Mouse (Mus musculus) forebrain, embryonic 11.5 days (tissue): ENCODE data around the gene 6030408B16Rik. TPM values are rescaled to one million over a fixed set of nuclear protein-coding genes. Genes with fewer than 3 reads are reported as not detected.
A peak's percentile ranks its signal among the peaks of the same experiment; 100 is the strongest.

Experiments used
- ATAC-seq: fragments of 200-750 bp; cut with Nextera tagmentation; replicated peaks from 2 replicates; pipeline ENCODE4 v1.8.0; 2017; ENCODE audit warnings: moderate TSS enrichment; ENCODE audit not compliant: low FRiP score
- DNase-seq: peaks from one replicate; pipeline ENCODE4 v3.0.0-alpha.2; 2017; ENCODE audit warnings: low spot score
- H3K27ac ChIP-seq: fragments of 300-500 bp; sonication (generic); 2 replicates; pipeline ENCODE4 v1.5.1; 2014; ENCODE audit warnings: low read depth, low read length
- H3K27me3 ChIP-seq: fragments of 300-500 bp; sonication (generic); 2 replicates; pipeline ENCODE4 v1.6.1; 2014; ENCODE audit warnings: mild to moderate bottlenecking, low read length, mixed read lengths; ENCODE audit not compliant: control insufficient read depth, insufficient read depth
- H3K36me3 ChIP-seq: fragments of 300-500 bp; sonication (generic); 2 replicates; pipeline ENCODE4 v1.6.1; 2014; ENCODE audit warnings: mild to moderate bottlenecking, low read length, moderate library complexity, mixed read lengths; ENCODE audit not compliant: control insufficient read depth, insufficient read depth
- H3K4me1 ChIP-seq: fragments of 300-500 bp; sonication (generic); replicated peaks from 2 replicates; pipeline ENCODE4 v1.6.1; 2014; ENCODE audit warnings: low read length, mixed read lengths; ENCODE audit not compliant: control insufficient read depth, insufficient read depth
- H3K4me2 ChIP-seq: fragments of 300-500 bp; sonication (generic); 2 replicates; pipeline ENCODE4 v1.6.1; 2014; ENCODE audit warnings: low read depth, mild to moderate bottlenecking, low read length, moderate library complexity, mixed read lengths; ENCODE audit not compliant: severe bottlenecking
- H3K4me3 ChIP-seq: fragments of 300-500 bp; sonication (generic); 2 replicates; pipeline ENCODE4 v1.5.1; 2014; ENCODE audit warnings: low read depth, low read length
- H3K9ac ChIP-seq: fragments of 300-500 bp; sonication (generic); 2 replicates; pipeline ENCODE4 v1.6.1; 2014; ENCODE audit warnings: low read length
- H3K9me3 ChIP-seq: fragments of 300-500 bp; sonication (generic); 2 replicates; pipeline ENCODE4 v1.6.1; 2016; ENCODE audit warnings: low read length, mixed read lengths; ENCODE audit not compliant: control insufficient read depth
- WGBS: fragments of 180-500 bp; shearing (Covaris S2); extraction: QIAGEN DNeasy Blood & Tissue Kit; methylation state at CpG from one replicate; pipeline ENCODE4 v1.1.7; 2014; 5-methylcytosine and 5-hydroxymethylcytosine counted together
- polyA plus RNA-seq: library from polyadenylated mRNA; unstranded; fragments of >200 nt; fragmentation: Nextera tagmentation; extraction: Ambion mirVana; gene quantifications from 2 replicates; pipeline ENCODE4 v1.2.1, GENCODE M21; 2014

The 6030408B16Rik gene
- polyA plus RNA-seq, 1 experiment from 2014 or later, result 0.21 TPM

DNA sequence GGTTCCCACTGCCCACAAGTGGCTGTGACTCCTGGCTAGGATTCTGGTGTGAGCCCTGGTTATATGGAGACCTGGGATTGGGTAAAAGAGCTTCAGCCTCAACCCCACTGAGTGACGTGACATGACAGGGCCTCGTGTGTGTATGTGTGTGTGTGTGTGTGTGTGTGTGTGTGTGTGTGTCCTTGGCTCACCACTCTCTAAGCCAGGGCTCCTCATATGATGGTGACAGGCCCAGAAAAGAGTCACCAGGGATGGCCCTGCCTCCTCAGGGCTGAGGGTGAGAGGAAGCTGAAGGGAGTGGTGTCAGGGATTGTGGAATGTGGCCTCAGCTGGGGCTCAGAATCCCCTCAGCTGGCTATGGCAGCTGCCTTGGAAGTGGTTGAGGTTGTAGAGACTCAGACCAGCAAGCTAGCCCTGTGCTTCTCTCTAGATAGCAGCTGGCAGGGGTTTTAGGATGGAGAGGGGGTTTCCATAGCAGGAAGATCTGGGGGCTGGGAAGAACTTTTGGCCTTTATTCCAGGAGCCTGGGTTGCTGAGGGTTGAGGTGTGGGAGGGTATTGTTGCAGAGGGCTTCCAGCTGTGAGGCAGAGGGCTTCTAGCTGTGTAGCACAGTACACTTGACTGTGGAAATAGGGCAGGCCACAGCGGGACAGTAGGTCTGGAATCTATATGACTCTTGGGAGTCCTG, 36.0 kb downstream of the 6030408B16Rik start:
- no peak for DNase-seq
- no peaks in the 10 kb centered on the region for H3K27me3 ChIP-seq
- no peak overlapping the region for H3K4me2 ChIP-seq
- no peaks in the 10 kb centered on the region for H3K9me3 ChIP-seq
- no peak overlapping the region for H3K9ac ChIP-seq
- WGBS, result 44% methylated on average over 3 of the region's 3 CpGs
- no peak overlapping the region for H3K4me3 ChIP-seq
- H3K36me3 ChIP-seq, result no peaks in the 10 kb centered on the region
- H3K4me1 ChIP-seq, result no peaks in the 10 kb centered on the region
- H3K27ac ChIP-seq, result no peak overlapping the region
- ATAC-seq, result no peak

DNA sequence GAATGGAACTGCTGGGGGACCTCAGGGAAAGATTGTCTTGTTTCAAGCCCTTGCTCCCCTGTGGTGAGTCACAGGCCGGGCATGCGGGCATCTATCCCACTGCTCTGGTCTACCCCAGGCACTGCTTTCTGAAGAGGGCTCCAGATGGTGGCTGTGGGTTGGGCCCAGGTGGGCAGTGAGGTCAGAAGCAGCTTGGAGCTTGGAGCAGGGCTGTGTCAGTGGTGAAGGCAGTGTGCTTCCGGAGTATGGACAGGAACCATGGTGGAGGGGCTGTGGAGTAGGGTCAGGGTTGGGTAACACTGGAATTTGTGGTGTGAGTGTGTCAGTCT, 36.5 kb downstream of the 6030408B16Rik start:
- no peaks in the 10 kb centered on the region for H3K4me1 ChIP-seq
- WGBS, result 66% methylated on average over 3 of the region's 3 CpGs
- no peak overlapping the region for H3K4me3 ChIP-seq
- H3K27me3 ChIP-seq, result no peaks in the 10 kb centered on the region
- DNase-seq, result no peak
- H3K27ac ChIP-seq, result no peak overlapping the region
- H3K9ac ChIP-seq, result no peak overlapping the region
- no peak overlapping the region for H3K4me2 ChIP-seq
- ATAC-seq, result no peak
- H3K9me3 ChIP-seq, result no peaks in the 10 kb centered on the region
- H3K36me3 ChIP-seq, result no peaks in the 10 kb centered on the region

DNA sequence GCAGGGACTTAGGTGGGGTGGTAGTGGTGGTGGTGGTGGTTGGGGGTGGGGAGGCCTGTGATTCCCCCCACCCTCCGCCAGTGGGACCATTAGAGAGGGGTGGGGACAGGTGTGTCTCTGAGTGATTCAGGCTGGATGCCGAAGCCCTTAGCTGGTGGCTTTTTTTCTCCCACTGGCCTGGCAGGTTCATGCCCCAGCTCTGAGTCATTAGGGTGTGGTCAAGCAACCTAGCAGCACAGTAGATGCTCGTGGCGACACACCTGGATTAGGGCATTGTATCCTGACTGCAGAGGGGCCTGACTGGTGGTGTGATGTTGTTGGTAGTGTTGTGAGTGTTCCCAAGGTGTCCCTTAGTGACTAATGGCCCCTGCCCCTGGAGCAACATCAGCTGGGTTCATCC, 38.1 kb downstream of the 6030408B16Rik start:
- no peaks in the 10 kb centered on the region for H3K9me3 ChIP-seq
- ATAC-seq (no peak), DNase-seq (no peak)
- H3K27me3 ChIP-seq, result no peaks in the 10 kb centered on the region
- no peak overlapping the region for H3K27ac ChIP-seq
- H3K4me1 ChIP-seq, result no peaks in the 10 kb centered on the region
- H3K4me2 ChIP-seq, result no peak overlapping the region
- H3K36me3 ChIP-seq, result no peaks in the 10 kb centered on the region
- H3K9ac ChIP-seq, result no peak overlapping the region
- 81% methylated on average over 4 of the region's 4 CpGs for WGBS
- H3K4me3 ChIP-seq, result no peak overlapping the region

DNA sequence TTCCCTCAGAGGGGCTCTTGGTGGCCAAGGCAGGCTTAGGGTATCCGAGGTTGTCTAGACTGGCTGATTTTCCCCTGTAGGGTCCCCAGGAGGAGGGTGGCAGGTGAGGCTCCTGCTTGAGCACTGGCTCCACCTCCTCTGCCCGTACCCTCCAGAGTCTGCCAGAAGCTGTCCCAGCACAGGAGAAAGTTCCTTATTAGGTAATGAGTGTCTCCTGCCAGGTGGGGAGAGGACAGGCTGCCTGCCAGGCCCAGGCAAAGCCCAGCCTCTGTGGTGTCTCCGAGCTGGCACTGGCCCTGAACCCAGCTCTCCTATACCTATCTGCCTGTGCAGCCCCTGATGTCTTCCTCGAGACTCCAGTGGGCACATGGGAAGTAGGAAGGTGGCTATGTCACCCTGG, 39.4 kb downstream of the 6030408B16Rik start:
- Histone ChIP-seq H3K9me3 (no peaks in the 10 kb centered on the region), H3K9ac (no peak overlapping the region), H3K27me3 (no peaks in the 10 kb centered on the region), H3K27ac (no peak overlapping the region), H3K4me3 (no peak overlapping the region), H3K36me3 (no peaks in the 10 kb centered on the region), H3K4me1 (no peaks in the 10 kb centered on the region), H3K4me2 (no peak overlapping the region)
- ATAC-seq (no peak), DNase-seq (no peak)
- WGBS, result 81% methylated on average over 4 of the region's 4 CpGs

DNA sequence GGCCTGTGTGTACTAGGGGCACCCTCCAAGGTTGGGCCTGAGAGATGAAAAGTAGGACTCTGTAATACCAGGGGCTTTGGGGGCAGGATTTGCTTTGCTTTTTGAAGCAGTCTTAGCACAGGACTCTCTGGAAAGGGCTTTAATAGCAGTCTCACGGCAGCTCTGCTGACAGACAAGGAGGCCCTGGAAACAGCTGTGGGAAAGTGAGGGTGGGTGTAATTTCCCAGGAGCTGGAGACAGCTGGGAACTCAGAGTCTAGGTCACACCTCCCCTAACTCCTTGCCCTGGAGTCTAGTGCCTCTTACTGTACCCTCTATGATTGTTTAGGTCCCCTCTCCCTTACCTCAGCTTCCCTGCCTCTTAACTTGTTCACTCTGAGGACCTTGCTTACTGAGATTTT, 40.2 kb downstream of the 6030408B16Rik start:
- Histone ChIP-seq H3K4me2 (no peak overlapping the region), H3K4me3 (no peak overlapping the region), H3K9me3 (no peaks in the 10 kb centered on the region), H3K36me3 (no peaks in the 10 kb centered on the region), H3K9ac (no peak overlapping the region), H3K27me3 (no peaks in the 10 kb centered on the region), H3K4me1 (no peaks in the 10 kb centered on the region), H3K27ac (no peak overlapping the region)
- ATAC-seq, result no peak
- WGBS, result 54% methylated on average over 1 of the region's 1 CpGs
- no peak for DNase-seq

DNA sequence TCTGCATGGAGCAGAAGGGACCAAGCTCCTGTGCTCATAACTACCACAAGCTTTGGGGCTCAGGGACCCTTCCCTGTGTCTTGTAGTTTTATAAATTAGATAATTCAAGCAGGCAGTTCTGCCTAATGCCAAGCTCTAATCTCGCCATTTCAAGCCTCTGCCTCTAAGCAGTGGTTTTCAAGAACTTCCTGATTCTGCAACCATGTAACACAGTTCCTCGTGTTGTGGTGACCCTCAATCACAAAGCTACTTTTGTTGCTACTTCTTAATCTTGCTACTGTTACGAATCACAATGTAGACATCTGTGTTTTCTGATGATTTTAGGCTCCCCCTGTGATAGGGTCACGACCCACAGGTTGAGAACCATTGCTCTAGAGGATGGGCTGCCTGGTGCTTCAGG, 40.6 kb downstream of the 6030408B16Rik start:
- no peak overlapping the region for H3K4me3 ChIP-seq
- H3K4me1 ChIP-seq, result no peaks in the 10 kb centered on the region
- no peak overlapping the region for H3K9ac ChIP-seq
- 63% methylated on average over 4 of the region's 4 CpGs for WGBS
- no peak overlapping the region for H3K4me2 ChIP-seq
- no peaks in the 10 kb centered on the region for H3K9me3 ChIP-seq
- H3K27ac ChIP-seq, result no peak overlapping the region
- H3K36me3 ChIP-seq, result no peaks in the 10 kb centered on the region
- DNase-seq (no peak), ATAC-seq (no peak)
- no peaks in the 10 kb centered on the region for H3K27me3 ChIP-seq

DNA sequence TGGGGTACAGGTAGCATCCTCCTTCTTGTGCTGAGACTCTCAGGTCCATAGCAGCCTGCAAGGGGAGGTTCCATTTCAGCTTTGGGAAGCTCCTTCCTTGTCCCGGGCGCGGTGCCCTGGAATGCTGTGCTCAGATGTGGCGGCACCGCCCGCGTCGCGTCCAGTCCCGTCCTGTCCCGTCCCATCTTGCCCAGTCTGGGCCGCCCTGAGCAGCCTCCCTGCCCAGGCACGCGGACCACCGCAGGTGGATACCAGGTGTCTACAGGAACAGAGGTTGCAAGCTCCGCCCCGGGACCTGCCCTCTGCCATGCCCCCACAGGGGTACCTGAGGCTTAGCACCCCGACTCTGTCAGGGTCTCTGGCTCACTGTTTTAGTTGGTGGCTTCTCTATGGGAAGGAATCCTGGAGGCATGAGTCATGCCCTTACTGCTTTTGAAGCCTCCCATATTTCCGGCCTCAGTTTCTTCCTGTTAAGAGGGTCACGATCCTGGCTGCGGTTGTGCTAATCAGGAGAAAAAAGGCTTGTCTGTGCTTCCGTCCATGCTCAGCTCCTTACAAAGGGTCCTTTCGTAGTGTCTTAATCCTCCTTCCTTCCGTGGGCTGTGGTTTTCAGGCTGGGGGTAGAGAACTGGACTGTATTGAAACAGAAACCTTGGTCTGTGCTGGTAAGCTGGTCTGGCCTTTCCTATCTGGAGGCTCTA, 43.6 kb downstream of the 6030408B16Rik start:
- H3K36me3 ChIP-seq, result no peaks in the 10 kb centered on the region
- WGBS, result 42% methylated on average over 24 of the region's 24 CpGs
- H3K9ac ChIP-seq, result no peak overlapping the region
- H3K27ac ChIP-seq, result no peak overlapping the region
- no peak overlapping the region for H3K4me3 ChIP-seq
- DNase-seq (no peak), ATAC-seq (no peak)
- H3K27me3 ChIP-seq, result no peaks in the 10 kb centered on the region
- H3K9me3 ChIP-seq, result no peaks in the 10 kb centered on the region
- no peak overlapping the region for H3K4me2 ChIP-seq
- H3K4me1 ChIP-seq, result no peaks in the 10 kb centered on the region

DNA sequence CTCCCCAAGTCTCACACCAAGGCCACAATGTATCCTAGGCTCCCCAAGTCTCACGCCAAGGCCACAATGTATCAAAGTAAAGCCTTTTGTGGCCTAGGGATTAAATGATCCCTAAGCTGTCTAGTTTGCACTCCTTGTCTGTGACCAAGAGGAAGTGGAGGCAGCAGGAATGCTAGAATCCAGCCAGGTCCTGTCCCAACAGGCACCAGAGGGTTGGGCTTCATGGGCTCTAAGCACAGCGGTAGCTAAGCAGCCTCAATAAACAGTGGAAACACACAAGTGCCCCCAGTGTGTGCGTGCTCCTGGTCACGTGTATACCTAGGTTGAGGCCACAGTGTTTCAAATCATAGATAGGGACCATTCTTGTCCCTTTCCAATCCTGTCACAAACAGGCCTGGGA, 45.3 kb downstream of the 6030408B16Rik start:
- Histone ChIP-seq H3K4me3 (no peak overlapping the region), H3K36me3 (no peaks in the 10 kb centered on the region), H3K27ac (no peak overlapping the region), H3K4me2 (no peak overlapping the region), H3K4me1 (no peaks in the 10 kb centered on the region), H3K9ac (no peak overlapping the region), H3K9me3 (no peaks in the 10 kb centered on the region), H3K27me3 (no peaks in the 10 kb centered on the region)
- DNase-seq, result no peak
- ATAC-seq, result no peak
- 76% methylated on average over 4 of the region's 4 CpGs for WGBS

DNA sequence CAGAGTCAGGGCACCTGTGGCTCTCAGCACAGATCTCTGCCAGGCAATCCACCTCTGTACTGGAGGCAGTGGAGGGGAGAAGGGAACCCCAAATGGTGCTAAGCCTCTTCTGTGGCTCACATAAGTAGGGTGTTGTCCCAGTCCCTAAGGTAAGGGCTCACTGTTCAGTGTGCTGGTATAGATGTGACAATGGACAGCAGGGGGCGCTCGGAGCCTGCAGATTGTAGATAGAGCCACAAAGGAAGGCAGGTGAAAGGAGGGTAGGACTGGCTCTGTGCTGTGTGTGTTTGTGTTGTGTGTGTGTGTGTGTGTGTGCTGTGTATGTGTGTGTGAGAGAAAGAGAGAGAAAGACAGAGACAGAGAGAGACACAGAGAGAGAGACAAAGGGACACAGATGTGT, 46.5 kb downstream of the 6030408B16Rik start:
- Histone ChIP-seq H3K27me3 (no peaks in the 10 kb centered on the region), H3K27ac (no peak overlapping the region), H3K36me3 (no peaks in the 10 kb centered on the region), H3K4me1 (no peaks in the 10 kb centered on the region), H3K9ac (no peak overlapping the region), H3K9me3 (no peaks in the 10 kb centered on the region), H3K4me2 (no peak overlapping the region), H3K4me3 (no peak overlapping the region)
- DNase-seq, result peak; percentile 93
- WGBS, result 0% methylated on average over 2 of the region's 2 CpGs
- peak; percentile 83; the same call in 1 of the 2 replicates for ATAC-seq
